Mouse (Mus musculus): ENCODE measurements around the gene Fbxl17. TPM values are rescaled to one million over a fixed set of nuclear protein-coding genes. Genes with fewer than 3 reads are reported as not detected.

Gene Fbxl17
- total and polyA plus RNA-seq, 3 experiments, result 5.0 to 9.7 TPM; not detected in 1

DNA sequence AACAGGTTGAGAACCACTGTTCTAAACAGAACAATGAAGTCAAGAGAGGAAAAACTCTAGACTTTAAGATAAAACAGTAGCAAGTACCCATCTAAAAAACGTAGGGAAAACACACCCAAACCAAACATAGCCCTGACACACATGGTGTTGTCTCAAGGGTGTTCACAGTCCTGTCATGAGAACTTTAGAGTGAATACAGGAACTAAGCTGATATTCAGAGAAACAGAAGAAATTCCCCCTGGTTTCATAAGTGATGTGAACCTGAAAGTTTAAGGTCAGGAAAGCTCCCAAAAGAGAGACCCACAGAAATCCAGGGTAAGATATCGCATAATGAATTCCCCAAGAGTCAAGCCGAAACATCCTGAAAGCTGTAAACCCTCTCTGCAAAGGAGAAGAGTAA lies 97.6 kb downstream of the Fbxl17 start:
- Histone ChIP-seq H3K4me1 (ENCODE audit: control insufficient read depth in 1 of 2, insufficient read depth in 2 of 2, low read length in 2 of 2) (no peaks in the 10 kb centered on the region), H3K27ac (ENCODE audit: control insufficient read depth, low read depth, low read length) (no peak overlapping the region), H3K79me2 (ENCODE audit: control insufficient read depth, insufficient read depth, low read length, poor library complexity) (no peaks in the 10 kb centered on the region), H3K27me3 (ENCODE audit: control insufficient read depth in 1 of 2, insufficient read depth in 2 of 2, low read length in 2 of 2) (no peaks in the 10 kb centered on the region), H3K36me3 (ENCODE audit: control insufficient read depth in 1 of 2, insufficient read depth in 2 of 2, low read length in 2 of 2) (peaks cover 0 to 6% of the 10 kb centered on the region in 2 experiments; a peak in 2 of 4 replicates), H3K9me3 (replicated peaks; ENCODE audit: insufficient read depth, low read length) (no peaks in the 10 kb centered on the region), H3K9ac (ENCODE audit: control insufficient read depth, low read depth, low read length, poor library complexity, severe bottlenecking) (no peak overlapping the region), H3K4me3 (ENCODE audit: control insufficient read depth in 1 of 2, insufficient read depth in 1 of 2, low read depth in 2 of 2, low read length in 2 of 2) (no peak overlapping the region)
- DNase-seq (ENCODE audit: low read depth, low spot score), result no peak
- TF ChIP-seq POLR2A (IDR thresholded peaks at IDR 0.05; ENCODE audit: control insufficient read depth in 1 of 2, insufficient read depth in 1 of 2, low read depth in 1 of 2, low read length in 2 of 2, poor library complexity in 1 of 2) (no peak), EP300 (IDR thresholded peaks at IDR 0.05; ENCODE audit: low read depth in 1 of 2, low read length in 2 of 2) (no peak), SIN3A (IDR thresholded peaks at IDR 0.05; ENCODE audit: low read length) (no peak)

- no peaks in the 10 kb centered on the region for H3K9me3 ChIP-seq (replicated peaks; ENCODE audit: insufficient read depth, low read length)
- DNase-seq (ENCODE audit: low read depth, low spot score), result no peak
- no peaks in the 10 kb centered on the region for H3K27me3 ChIP-seq (ENCODE audit: control insufficient read depth in 1 of 2, insufficient read depth in 2 of 2, low read length in 2 of 2)
- H3K4me1 ChIP-seq (ENCODE audit: control insufficient read depth in 1 of 2, insufficient read depth in 2 of 2, low read length in 2 of 2), result no peaks in the 10 kb centered on the region
- no peak for TF ChIP-seq TAL1 (IDR thresholded peaks at IDR 0.05; ENCODE audit: low read length)
- no peak overlapping the region for H3K9ac ChIP-seq (ENCODE audit: control insufficient read depth, low read depth, low read length, poor library complexity, severe bottlenecking)
- H3K27ac ChIP-seq (ENCODE audit: control insufficient read depth, low read depth, low read length), result no peak overlapping the region
- peaks cover 0 to 6% of the 10 kb centered on the region in 2 experiments; a peak in 2 of 4 replicates for H3K36me3 ChIP-seq (ENCODE audit: control insufficient read depth in 1 of 2, insufficient read depth in 2 of 2, low read length in 2 of 2)
- H3K79me2 ChIP-seq (ENCODE audit: control insufficient read depth, insufficient read depth, low read length, poor library complexity), result no peaks in the 10 kb centered on the region
- no peak overlapping the region for H3K4me3 ChIP-seq (ENCODE audit: control insufficient read depth in 1 of 2, insufficient read depth in 1 of 2, low read depth in 2 of 2, low read length in 2 of 2)
Measured at GRCm38 (mm10) chr17:63400640-63401039, 99.2 kb downstream of the Fbxl17 start.

DNA sequence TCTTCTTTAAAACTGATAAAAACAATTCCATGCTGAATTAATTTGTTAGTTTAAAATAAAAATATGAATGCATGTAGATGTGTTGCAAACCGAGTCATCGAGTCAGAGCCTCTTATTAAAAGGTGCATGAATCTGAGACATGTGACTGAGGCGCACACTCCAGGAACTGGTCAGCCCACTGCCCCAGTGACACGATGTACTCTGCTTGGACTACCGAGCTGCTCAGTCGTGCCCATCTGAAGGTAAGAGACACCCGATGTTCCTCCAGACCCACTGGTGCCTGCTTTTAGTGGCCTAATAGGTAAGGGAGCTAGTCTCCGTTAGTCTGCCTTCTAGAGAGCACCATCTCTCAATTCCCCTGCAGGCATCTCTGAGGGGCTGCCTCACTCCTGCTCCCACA lies 100.0 kb downstream of the Fbxl17 start:
- no peaks in the 10 kb centered on the region for H3K9me3 ChIP-seq (replicated peaks; ENCODE audit: insufficient read depth, low read length)
- no peaks in the 10 kb centered on the region for H3K27me3 ChIP-seq (ENCODE audit: control insufficient read depth in 1 of 2, insufficient read depth in 2 of 2, low read length in 2 of 2)
- DNase-seq (ENCODE audit: low read depth, low spot score), result no peak
- no peak overlapping the region for H3K9ac ChIP-seq (ENCODE audit: control insufficient read depth, low read depth, low read length, poor library complexity, severe bottlenecking)
- H3K27ac ChIP-seq (ENCODE audit: control insufficient read depth, low read depth, low read length), result no peak overlapping the region
- H3K36me3 ChIP-seq (ENCODE audit: control insufficient read depth in 1 of 2, insufficient read depth in 2 of 2, low read length in 2 of 2), result peaks cover 0 to 6% of the 10 kb centered on the region in 2 experiments; a peak in 1 of 4 replicates
- H3K4me3 ChIP-seq (ENCODE audit: control insufficient read depth in 1 of 2, insufficient read depth in 1 of 2, low read depth in 2 of 2, low read length in 2 of 2), result no peak overlapping the region
- no peaks in the 10 kb centered on the region for H3K4me1 ChIP-seq (ENCODE audit: control insufficient read depth in 1 of 2, insufficient read depth in 2 of 2, low read length in 2 of 2)
- H3K79me2 ChIP-seq (ENCODE audit: control insufficient read depth, insufficient read depth, low read length, poor library complexity), result no peaks in the 10 kb centered on the region
- TF ChIP-seq TBP (IDR thresholded peaks at IDR 0.05; ENCODE audit: low read depth, low read length) (no peak), RCOR1 (IDR thresholded peaks at IDR 0.05; ENCODE audit: low read depth, low read length) (no peak), MYC (IDR thresholded peaks at IDR 0.05; ENCODE audit: low read depth, low read length) (no peak), HCFC1 (IDR thresholded peaks at IDR 0.05; ENCODE audit: low read depth, low read length) (no peak), MEF2A (IDR thresholded peaks at IDR 0.05; ENCODE audit: extremely low read depth, insufficient replicate concordance, low read depth, low read length, poor library complexity, severe bottlenecking) (no peak), MYB (IDR thresholded peaks at IDR 0.05; ENCODE audit: low read depth, low read length) (no peak), POLR2AphosphoS2 (IDR thresholded peaks at IDR 0.05; ENCODE audit: low read length) (no peak), ETS1 (IDR thresholded peaks at IDR 0.05; ENCODE audit: low read depth, low read length) (no peak), TCF12 (IDR thresholded peaks at IDR 0.05; ENCODE audit: low read depth, low read length) (no peak)

Data from MEL (cell line).